Mouse (Mus musculus): ENCODE measurements at regions not wholly inside any gene's neighbourhood (a gene's known extent, or its start where the extent isn't known, plus 50 kb on each side); places are given as distances from the start of the nearest gene placed in this dataset.

DNA sequence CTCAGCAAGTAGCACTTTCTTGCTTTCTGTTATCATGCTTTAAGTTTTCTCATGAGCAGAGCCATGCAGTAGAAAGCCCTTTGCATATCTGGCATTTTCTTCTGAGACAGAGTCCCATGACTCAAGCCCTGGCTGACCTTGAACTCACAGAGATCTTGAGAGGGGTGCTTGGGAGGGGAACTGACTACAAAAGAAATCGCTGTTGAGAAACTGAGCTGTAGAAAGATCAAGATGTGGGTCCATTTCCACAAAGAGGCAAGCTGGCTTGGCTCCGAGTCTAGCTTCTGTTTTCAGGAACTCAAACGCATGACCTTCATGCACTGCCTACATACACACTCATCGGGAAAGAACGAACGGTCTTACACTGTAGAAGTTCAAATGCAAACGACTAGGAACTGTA lies 278.0 kb upstream of the Jmjd1c start:
- TF ChIP-seq CTCF (conservative IDR thresholded peaks at IDR 0.05; ENCODE audit: low read length) (no peak), NANOG (IDR thresholded peaks at IDR 0.05; ENCODE audit: borderline replicate concordance, low read length) (peak; percentile 56), POU5F1 (IDR thresholded peaks at IDR 0.05; ENCODE audit: borderline replicate concordance, low read length) (no peak)
